Mouse (Mus musculus) brain, embryonic 14.5 days (tissue): ENCODE data around the gene Acsl5. TPM values are rescaled to one million over a fixed set of nuclear protein-coding genes. Genes with fewer than 3 reads are reported as not detected.
A peak's percentile ranks its signal among the peaks of the same experiment; 100 is the strongest.

Experiments
- DNase-seq: peaks from one replicate; pipeline ENCODE4 v3.0.0-alpha.2; 2011; ENCODE audit warnings: low read depth
- CTCF ChIP-seq: fragments of 200-500 bp; IDR thresholded peaks from 2 replicates; pipeline ENCODE4 v1.5.1; 2012; ENCODE audit warnings: inconsistent platforms, mild to moderate bottlenecking, moderate library complexity, borderline replicate concordance; ENCODE audit not compliant: insufficient read depth, insufficient read length; ENCODE audit errors: extremely low read depth
- POLR2A ChIP-seq: fragments of 200-500 bp; IDR thresholded peaks from 2 replicates; pipeline ENCODE4 v1.6.1; 2012; ENCODE audit warnings: mild to moderate bottlenecking, inconsistent platforms, borderline replicate concordance; ENCODE audit not compliant: poor library complexity, insufficient read depth, insufficient read length, severe bottlenecking; ENCODE audit errors: extremely low read depth
- polyA plus RNA-seq: library from polyadenylated mRNA; depleted of rRNA; stranded (reverse); fragments of >200 nt; gene quantifications from 2 replicates; pipeline ENCODE4 v1.2.3, GENCODE M21; 2012

Acsl5 gene
- polyA plus RNA-seq, 1 experiment = 6.4 TPM

DNA sequence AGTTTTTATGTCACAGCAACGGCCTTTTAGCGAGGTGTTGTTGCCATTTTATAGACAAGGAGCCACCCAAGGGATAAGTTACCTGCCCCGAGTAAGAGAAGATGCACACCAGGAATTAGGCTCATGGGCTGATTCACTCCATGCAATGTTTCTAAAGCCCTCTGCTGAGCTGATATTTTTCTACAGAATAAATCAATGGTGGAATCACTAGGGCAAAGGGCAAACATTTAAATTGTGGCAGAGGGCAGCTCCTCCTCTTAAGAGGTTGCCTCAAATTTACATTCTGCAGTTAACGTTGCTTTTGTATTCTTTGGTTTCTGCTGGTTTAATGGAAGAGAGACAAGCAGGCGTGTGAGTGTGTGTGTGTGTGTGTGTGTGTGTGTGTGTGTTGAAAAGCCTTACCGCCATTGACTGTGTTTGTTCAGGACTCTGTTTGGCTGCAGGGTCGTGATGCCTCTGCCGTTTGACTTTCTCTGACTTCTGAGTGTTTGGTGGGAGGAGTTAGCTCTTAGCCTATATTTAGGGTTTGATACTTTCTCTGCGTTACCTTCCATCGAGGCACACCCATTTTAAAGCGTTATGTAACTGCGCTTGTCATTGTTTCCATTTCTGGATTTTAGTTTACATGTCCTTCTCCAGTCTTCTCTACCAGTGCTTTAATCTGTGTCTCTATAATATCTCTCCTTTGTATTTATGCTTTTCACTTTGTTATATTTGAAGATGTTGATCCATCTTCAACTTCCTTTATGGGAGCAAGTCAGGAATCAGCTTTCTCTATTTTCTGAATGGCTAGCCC lies 8.8 kb downstream of the Acsl5 start:
- DNase-seq = no peak
- TF ChIP-seq CTCF = no peak
- TF ChIP-seq POLR2A = no peak

- no peak for DNase-seq
These were observed 13.5 kb downstream of the Acsl5 start for GRCm38 (mm10) chr19:55265269-55265668.

GRCm38 (mm10) chr19:55266786-55267185 lies 15.0 kb downstream of the Acsl5 start:
- DNase-seq = no peak
- TF ChIP-seq POLR2A = no peak
- TF ChIP-seq CTCF = no peak

More at GRCm38 (mm10) chr19:55265269-55265668, 13.5 kb downstream of the Acsl5 start:
- TF ChIP-seq POLR2A = no peak
- TF ChIP-seq CTCF = no peak

DNA sequence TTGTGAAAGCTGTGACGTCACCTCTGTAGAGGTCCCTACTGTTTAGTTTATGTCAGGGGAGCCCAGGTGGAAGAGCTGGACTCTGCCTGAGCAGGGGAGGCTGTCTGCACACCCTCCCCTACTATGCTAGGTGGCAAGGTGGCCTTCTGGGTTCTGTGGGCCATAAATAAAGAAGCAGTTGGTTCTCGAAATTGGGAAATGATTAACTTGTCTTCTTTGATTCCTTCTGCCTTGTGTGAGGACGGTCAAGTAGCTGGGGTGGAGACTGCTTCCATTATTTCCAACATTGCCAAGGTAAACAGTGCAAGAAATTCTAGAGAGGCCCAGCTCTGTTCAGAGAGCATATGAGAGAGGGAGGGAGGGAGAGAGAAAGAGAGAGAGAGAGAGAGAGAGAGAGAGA lies 16.4 kb downstream of the Acsl5 start:
- no peak for TF ChIP-seq CTCF
- TF ChIP-seq POLR2A = no peak
- DNase-seq = no peak

DNA sequence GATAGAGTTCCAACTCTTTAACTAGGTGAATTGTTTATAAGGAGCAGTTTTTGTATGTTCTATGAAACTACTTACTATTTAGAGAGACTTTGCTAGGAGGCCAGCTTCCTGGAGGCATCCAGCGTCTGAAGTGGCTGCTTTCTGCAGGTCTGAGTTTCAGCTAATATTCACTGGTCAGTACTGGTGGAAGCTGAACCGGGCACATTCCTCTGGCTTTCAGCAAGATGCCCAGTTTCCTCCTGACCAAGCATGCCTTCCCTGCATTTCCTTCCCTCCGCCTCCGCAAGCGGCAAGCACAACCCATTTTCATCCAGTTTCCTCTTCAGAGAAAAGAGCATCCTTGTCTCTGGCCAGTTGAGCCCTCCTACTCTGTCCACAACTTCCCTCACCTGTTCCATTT lies 17.3 kb downstream of the Acsl5 start:
- no peak for DNase-seq
- TF ChIP-seq CTCF (no peak), POLR2A (no peak)

- TF ChIP-seq POLR2A (no peak), CTCF (no peak)
- DNase-seq = peak; percentile 68
These were observed 19.7 kb downstream of the Acsl5 start for GRCm38 (mm10) chr19:55271448-55271847.

DNA sequence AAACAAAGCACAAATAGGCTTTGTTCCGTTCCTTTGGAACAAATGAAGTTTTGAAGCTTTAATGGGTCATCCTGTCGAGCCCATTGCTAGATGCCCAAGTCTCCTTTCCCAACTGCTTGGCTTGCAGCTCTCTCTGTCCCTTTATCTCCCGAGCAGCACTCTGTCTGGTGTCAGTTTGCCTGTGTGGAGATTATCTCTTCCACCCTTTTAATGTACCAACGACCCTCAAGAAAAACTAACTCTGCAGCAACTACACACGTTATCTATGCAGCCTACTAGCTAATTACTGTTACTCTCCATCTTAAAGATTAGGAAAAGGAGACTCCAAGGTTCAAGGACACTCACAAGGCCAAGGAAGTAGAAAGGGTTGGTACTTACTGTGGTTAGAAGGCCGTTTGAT lies 21.6 kb downstream of the Acsl5 start:
- TF ChIP-seq POLR2A (no peak), CTCF (no peak)
- no peak for DNase-seq

- TF ChIP-seq POLR2A = no peak
- TF ChIP-seq CTCF = no peak
- DNase-seq = no peak
These were observed 24.4 kb downstream of the Acsl5 start for GRCm38 (mm10) chr19:55276100-55276499.

DNA sequence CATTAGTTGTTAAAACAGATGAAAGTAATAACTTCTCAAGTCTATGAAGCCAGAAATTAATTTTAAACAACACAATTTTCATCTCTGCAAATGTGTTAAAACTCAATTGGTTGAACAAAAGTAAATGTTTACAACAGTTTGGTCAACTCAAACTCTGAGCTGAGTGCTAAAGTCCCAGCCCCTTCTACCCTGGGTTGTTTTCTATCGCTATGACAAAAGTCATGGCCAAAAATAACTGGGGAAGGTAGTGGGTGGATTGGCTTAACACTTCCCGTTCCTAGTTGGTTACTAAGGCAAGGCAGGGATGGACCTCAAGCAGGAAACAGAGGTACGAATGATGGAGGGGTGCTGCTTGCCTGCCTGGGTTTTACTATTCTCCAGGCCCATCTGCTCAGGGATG lies 25.0 kb downstream of the Acsl5 start:
- no peak for DNase-seq
- TF ChIP-seq POLR2A (no peak), CTCF (no peak)

DNA sequence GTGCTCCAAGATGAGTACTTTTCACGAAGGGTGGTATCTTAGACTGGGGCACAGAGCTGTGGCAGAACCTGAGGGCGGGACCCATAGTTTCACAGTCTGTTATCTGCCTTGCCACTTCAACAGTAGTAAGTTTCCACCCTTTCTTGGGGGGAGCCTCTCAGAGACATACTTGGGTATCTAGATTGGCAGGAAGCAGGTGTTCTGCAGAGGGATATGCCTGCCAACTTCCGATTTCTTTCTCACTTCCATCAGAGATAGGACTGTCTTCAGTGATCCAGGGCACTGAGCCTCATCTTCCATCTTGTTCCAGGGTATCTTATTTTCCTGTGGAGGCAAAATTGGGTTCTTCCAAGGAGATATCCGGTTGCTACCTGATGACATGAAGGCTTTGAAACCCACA lies 32.4 kb downstream of the Acsl5 start:
- TF ChIP-seq CTCF (no peak), POLR2A (no peak)
- no peak for DNase-seq

DNA sequence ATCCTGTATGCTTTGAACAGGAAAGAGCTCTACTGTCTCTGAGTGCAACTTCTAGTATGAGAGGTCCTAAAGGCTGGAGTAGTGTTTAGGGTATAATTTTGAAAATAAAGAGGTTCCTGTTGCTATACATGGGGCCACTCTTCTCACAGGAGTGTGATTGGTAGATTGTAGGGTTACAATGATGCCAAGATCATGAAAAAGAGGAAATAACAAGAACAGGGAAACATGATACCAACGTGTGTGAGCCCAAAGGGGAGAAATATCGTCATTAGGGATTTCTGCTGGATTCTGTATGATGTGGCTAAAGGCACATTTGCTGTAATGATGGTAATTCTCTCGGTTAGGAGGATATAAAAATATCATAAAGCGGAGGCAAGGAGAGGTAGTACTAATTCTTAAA lies 34.3 kb downstream of the Acsl5 start:
- no peak for DNase-seq
- TF ChIP-seq POLR2A = no peak
- TF ChIP-seq CTCF = no peak

- DNase-seq = no peak
- TF ChIP-seq POLR2A (no peak), CTCF (no peak)
These were observed 37.2 kb downstream of the Acsl5 start for GRCm38 (mm10) chr19:55288974-55289373.
